Mouse (Mus musculus) urinary bladder, postnatal 10 days (tissue): ENCODE data around the gene Grip1.

Source experiments
- DNase-seq: peaks from one replicate; pipeline ENCODE4 v3.0.0; 2022; ENCODE audit warnings: low spot score

Gene Grip1

GRCm38 (mm10) chr10:119573134-119573533 is 119.5 kb downstream of the Grip1 start:
- no peak for DNase-seq

- DNase-seq = no peak
Observed at GRCm38 (mm10) chr10:119575780-119576179, 122.2 kb downstream of the Grip1 start.

- DNase-seq = no peak
Observed at GRCm38 (mm10) chr10:119580024-119580423, 126.4 kb downstream of the Grip1 start.

- no peak for DNase-seq
Observed at GRCm38 (mm10) chr10:119584666-119585065, 131.0 kb downstream of the Grip1 start.

GRCm38 (mm10) chr10:119586976-119587375 is 133.3 kb downstream of the Grip1 start:
- no peak for DNase-seq

DNA sequence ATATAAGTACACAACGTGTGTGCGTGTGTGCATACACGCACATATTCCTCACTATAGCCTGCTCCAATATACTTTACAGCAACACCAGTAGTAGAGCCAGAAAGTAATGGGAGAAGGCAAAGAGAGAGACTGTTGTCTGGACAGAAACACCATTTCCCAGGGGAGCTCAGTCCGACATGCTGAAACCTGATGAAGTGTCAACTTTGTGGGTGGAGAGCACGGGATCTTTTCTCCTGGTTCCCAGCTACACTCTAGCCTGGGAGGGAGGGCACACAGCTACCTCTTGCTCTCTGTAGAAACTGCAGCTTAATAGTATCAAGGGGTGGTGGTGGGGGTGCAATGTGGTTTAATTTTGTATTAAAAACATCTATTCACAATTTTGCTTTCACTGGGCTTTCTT is 143.2 kb downstream of the Grip1 start:
- no peak for DNase-seq

GRCm38 (mm10) chr10:119607501-119607900 is 153.9 kb downstream of the Grip1 start:
- DNase-seq = no peak

- DNase-seq = no peak
Observed at GRCm38 (mm10) chr10:119608998-119609397, 155.4 kb downstream of the Grip1 start.

DNA sequence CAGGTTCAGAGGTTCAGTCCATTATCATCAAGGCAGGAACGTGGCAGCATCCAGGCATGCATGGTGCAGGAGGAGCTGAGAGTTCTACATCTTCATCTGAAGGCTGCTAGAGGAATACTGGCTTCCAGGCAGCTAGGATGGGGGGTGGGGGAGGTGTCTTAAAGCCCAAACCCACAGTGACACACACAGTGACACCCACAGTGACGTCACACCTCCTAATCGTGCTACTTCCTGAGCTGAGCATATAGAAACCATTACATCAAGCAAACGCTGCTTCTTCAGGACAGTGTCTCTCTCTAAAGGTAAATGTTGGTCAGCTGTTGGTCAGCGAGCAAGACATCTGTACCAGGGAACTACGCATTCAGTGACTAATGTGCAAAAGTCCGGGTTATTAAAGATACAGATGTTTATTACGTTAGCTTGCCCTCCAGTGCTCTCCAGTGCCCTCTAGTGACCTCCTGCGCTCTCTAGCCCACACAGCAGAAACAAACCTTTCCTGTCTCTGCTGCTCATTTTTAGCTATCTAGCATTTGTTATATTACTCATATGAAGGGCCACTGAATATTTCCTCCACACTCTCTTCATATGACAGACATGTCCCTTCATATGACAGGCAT is 156.8 kb downstream of the Grip1 start:
- no peak for DNase-seq

DNA sequence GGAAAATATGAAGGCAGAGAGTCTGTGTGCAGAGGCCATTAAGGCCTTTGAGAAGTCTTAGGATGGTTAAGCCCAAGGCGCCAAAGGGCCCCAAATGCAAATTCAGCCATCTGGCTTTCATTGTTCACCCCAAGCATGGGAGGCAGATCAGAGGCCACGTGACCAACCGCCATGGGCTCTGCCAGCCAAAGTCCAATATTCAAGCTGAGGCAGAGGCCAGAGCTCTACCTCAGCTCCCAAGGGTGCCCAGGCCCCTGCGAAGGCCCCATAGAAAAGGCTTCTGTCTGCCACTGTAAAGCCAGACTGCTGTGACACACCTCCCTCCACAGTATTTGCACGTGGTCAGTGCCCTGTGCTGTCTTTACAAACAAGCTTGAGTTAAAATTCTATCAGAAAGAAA is 158.4 kb downstream of the Grip1 start:
- no peak for DNase-seq

DNA sequence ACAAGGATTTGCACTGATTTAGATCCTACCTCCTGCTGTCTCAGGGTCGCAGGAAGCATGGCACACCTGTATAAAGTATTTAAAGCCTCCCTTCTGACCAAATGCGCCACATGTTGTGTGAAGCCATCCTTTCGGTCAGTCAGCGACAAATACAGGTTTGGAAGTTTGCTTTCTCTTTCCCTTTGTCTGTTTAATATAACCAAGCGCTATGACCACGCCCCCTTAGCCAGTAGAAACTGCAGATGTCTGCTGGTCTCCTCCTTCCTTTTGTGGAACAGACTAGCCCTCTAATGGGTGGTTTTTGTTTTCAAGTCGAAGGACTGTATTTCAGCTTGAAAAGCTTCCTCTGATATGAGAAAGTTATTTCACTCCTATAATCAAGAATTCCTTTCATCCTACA is 161.1 kb downstream of the Grip1 start:
- DNase-seq = no peak

DNA sequence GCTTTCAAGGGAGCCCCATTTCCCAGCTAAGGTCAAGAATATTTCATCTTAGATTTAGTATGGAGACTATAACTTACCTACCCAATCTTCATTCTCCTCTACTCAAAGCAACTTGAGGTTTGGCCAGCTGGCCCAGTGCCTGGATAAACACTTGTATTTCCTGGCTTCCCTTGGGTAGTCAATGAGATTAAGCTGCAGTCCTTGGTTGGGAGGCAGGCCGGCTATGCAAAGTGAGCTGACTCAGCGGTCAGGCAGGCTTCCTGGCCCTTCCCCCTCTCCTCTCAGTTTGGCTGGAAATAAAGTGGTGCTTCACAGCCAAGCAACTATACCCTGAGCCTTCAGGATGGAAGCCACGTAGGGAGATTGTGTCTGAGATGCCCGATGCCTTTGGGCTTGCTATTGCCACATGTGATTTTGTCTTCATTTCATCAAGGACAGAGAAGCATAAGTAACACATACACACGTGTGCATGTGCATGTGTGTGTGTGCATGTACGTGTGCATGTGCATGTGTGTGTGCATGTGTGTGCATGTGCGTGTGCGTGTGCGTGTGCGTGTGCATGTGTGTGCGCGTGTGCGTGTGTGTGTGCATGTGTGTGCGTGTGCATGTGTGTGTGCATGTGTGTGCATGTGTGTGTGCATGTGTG is 161.7 kb downstream of the Grip1 start:
- peak; percentile 24 for DNase-seq

DNA sequence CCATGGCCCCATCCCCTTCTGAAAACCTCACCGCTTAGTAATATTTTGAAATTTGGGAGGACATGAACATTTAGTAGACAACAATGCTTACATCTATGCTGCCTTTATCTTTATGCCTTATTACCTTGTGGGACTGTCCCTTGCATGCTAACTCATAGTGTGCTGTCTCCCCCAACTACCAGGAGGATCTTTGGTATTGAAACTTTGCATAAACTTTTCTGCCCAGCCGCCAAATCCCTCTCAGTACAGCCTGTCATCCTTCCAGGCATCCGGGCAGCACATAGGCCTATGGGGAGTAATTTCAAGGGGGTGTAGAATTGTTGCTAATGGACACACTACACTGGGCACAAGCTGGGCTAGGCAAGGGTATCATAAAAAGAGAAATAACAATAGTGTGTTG is 162.4 kb downstream of the Grip1 start:
- no peak for DNase-seq

GRCm38 (mm10) chr10:119628656-119629055 is 175.0 kb downstream of the Grip1 start:
- no peak for DNase-seq

- DNase-seq = no peak
Observed at GRCm38 (mm10) chr10:119630401-119630800, 176.8 kb downstream of the Grip1 start.

- no peak for DNase-seq
Observed at GRCm38 (mm10) chr10:119631966-119632365, 178.3 kb downstream of the Grip1 start.

- no peak for DNase-seq
Observed at GRCm38 (mm10) chr10:119634544-119634943, 180.9 kb downstream of the Grip1 start.

DNA sequence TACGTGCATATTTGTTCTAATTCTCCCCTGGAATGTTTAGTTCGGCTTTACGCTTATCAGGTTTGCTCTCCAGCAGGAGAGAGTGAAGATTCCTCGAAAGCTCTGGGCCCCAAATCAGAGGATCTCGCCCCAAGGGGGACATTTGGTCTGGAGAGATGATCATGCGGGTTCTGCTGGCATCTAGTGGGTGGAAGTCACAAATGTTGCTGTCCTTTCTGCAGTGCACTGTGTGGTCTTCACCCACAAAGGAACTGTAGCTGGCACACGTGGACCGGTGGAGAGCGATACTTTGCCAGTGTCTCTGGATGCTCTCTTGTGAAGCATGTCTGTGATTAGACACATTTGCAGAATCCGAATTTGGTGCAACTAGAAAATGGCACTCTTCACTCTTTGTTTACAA is 186.9 kb downstream of the Grip1 start:
- no peak for DNase-seq

- DNase-seq = no peak
Observed at GRCm38 (mm10) chr10:119641011-119641410, 187.4 kb downstream of the Grip1 start.

DNA sequence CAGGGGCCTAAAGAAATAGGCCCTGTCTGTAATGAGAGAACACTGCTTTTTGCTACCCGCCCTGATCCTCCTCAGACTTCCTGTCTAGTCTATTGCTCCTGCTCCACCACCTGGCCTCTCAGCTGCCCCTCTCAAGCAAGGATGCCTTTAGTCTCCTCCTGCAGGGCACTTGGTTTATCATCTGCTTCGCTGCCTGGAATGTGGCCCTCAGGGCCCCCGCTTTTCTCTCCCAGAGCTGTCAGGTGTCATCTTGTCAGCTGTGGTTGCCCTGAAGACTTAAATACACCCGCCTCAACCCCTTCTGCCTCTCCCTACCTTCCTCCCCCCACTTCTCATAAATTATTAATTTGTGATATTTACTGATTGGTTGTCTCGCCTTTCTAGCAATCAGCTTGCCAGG is 190.7 kb downstream of the Grip1 start:
- no peak for DNase-seq

DNA sequence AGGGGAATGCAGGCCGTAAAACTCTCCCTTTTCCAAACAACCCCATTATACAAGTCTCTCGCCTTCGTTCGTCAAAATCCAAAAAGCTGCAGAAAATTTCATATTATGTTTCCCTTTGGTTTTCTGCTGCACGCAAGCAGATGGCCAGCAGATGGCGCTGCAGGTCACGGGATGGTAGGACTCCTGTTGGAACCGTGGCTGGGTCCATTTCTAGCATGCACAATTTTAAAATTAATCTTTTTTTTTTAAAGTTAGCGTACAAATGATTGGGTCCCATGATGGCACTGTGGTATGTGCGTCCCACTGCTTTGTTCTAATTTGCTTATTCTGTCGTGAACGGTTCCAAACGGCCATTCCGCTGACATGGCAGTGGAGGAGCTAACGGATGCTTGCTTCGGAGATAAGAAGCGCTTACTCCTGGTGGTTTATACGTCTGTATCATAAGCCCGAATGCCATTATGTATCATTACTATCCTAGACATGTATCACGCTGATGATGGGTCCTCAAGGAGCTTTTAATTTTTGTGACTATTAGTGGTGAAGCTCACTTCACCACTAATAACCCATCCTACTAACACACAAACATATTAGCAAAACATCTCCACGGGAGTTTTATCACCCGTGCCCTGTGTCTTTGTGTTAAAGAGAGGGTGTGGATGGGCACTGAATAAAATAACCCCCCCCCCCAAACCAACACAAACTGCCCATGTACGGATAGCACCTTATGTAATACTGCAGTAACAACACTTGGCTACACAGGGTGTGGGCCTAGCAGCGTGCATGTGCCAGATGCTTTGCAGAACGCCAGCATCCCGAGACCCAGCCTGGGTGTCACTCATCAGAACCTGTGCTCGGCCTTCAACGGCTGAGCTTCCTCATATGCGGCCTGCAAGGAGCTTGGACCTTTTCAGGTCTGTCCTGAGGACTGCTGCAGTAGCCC is 193.1 kb downstream of the Grip1 start:
- DNase-seq = peak; percentile 18

- no peak for DNase-seq
Observed at GRCm38 (mm10) chr10:119660677-119661353, 207.2 kb downstream of the Grip1 start.
